Mouse (Mus musculus) right cerebral cortex, postnatal 25 days (tissue): ENCODE measurements around the gene Tsen2.

Experiments used
- DNase-seq: peaks from one replicate; pipeline ENCODE4 v3.0.0; 2022

Gene Tsen2

DNA sequence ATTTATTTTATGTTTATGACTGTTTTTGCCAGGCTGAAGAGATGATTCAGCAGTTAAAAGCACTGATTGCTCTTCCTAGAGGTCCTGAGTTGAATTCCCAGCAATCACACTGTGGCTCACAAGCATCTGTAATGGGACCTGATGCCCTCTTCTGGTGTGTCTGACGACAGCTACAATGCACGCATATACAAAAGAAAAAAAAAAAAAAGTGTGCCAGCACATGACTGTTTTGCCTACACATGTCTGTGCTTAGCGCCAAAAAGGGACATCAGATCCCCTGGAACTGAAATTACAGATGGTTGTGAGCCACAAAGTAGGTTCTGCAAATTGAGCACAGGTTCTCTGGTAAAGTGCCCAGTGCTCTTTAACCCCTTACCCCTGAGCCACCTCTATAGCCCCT lies 2.1 kb upstream of the Tsen2 start:
- no peak for DNase-seq

DNA sequence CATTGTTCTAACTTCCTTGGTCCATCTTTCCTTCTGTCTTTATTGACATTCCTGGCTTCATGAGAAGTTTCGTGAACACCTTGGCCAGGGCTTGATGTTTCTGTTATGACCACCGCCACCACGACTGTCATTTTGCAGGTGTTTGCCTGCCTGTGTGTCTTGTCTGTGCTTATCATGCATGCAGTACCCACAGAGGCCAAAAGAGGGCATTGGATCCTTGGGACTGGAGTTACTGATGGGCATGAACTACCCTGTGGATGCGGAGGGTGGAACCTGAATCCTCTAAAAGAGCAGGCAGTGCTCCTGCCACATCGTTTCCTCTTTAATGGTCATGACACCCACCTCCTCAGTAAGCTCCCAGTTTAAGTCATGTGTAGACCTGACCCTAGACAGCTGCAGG lies 1.8 kb downstream of the Tsen2 start:
- no peak for DNase-seq

DNA sequence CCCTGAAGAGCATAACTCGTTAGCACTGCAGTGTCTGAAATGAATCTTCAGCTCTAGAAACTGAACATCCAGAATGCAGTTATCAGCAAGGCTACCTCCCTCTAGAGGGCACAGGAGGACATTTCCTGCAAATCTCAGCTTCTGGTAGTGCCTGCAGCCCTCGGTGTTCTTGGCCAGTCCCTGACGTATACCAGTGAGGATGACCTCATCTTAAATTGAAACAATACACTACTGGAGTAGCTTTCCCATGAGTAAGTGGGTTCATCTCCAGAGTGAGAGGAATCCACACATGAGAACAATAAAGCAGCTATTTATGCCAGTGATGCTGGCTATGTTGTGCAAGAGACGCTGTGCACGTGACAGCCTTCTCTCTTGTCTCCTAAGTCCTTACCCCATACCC lies 11.0 kb downstream of the Tsen2 start:
- DNase-seq: no peak

DNA sequence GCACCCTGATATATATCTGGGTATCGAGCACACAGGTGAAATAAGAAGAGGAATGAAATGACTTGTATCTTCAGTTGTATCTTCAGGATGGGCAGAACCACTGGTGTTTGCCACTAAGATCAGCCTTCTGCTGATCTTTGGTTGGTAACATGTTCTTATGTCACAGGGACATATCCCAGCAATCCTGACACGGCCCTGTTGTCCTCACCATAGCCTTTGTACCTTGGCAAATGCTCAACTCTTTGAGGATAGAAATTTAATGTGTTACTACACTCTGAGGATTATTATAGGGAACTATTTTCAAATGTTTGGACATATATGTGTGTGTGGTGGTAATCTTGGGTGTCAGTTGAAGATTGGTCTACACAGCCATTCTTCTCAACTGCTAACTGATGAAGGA lies 13.7 kb downstream of the Tsen2 start:
- DNase-seq: no peak

DNA sequence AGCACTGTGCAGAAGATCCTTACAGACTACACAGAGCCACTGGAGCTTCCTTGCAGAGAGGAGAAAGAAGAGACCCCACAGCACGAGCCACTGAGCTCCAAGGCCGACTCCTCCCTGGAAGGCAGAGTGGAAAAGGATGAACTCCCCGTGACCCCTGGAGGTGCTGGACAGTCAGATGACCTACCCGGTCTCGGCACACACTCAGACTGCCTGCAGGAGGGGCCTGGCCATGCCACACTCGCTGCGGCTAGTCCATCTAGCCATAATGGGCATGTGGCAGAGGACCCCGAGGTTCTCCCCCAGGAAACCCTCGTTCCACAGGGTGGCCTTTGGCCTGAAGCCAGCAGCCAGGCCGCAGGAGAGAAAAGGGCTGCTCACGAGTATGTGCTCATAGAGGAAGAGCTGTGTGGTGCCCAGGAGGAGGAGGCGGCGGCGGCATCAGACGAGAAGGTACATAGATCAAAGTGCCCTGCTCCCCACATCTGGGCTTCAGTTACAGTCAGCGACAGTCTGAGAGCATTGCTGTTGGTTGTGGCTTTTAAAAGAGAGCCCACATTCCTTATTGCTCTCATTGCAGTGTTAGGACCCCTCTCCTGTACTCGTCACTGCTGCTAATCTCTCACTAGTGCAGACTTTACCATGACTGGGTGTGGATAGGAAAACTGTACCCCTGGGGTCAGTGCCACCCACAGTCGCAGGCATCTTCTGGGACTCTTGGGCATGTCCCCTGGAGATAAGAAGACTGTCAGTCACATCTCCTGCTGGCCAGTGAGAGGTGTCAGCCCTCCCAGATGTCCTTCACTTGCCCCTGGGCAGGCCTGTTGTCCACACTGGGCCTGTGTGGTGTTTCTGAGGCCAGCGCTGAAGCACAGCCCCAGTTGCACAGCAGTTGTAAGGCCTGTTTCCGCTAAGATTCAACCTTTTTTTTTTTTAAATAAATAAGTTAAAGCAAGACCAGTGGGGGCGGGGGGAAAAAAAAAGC lies 15.5 kb downstream of the Tsen2 start:
- DNase-seq: no peak

DNA sequence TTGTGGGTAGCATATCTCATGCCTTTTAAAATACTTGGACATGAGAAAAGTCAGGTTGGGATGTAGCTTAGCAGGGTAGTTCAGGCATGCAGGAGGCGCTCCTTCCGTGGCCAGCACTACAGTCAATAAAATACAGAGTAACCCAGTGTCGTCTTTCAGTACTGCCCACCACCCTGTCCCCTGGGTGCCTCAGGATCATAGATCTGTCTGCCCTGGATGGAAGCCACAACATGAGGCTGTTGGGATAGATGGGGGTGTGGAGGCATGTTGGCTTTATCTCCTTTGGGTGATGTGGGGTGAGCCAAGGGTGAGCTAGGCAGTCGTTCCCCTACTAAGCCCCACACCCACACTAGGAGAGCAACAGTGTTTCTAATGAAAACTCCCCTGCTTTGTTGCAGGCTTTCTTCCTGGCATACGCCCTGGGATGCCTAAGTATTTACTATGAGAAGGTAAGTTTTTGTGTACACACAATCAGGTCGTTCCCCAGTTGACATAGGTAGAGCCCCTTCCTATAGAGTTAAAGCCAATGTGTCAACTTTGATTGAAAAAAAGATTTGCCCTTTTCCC lies 21.1 kb downstream of the Tsen2 start:
- no peak for DNase-seq

DNA sequence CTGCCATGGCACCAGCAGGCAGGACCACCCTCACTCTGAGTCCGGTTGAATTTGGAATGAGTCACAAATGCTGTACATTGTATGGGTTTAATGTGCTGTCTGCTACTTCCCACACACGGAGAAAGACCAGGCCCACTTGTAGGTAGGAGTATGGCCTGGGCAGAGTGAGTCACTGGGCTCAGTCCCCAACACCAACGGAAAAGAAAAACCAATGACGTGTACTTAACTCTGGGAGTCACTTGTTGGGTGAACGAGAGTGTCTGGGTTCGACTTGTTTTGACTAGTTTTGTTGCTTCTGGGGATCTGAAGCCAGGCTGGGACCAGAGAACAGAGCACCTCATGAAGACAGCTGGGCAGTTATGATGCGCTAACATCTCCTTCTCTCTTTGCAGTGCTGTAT lies 29.7 kb downstream of the Tsen2 start:
- no peak for DNase-seq

DNA sequence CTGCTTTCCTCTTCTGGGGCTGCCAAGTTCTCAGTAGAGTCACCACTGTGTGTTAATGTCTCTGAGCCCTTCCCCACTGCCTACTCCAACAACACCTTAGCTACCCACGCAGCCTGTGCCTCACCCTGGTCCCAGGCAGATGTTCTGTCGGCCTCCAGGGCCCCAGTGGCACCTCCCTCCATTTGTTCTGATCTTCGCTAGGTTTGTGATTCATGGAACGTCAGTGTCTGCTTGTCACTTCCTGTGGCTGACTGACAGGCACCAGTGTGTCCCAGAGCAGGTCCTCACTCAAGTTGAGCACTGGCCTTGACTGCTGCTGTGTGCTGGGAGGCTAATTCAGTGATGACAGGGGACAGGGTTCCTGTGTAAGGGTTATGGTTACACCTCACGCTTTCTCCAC lies 32.9 kb downstream of the Tsen2 start:
- DNase-seq: no peak

DNA sequence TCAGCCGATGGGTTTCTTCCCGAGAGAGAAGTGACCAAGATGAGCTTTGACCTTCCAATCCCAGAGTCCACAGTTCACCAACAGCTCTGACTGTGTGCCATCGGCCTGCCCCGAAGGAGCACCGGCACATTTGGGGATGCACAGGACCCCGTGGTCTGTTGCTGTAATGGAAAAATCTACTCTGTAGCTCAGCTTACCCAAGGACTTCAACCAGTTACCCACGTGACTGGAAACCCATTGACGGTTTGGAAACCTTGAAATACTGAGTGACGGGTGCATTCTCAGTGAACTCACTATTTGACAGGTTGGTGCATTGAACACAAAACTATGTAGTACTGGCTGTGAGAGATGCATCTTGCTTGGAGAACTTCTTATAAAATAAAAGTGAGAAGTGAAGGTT lies 33.5 kb downstream of the Tsen2 start:
- no peak for DNase-seq

DNA sequence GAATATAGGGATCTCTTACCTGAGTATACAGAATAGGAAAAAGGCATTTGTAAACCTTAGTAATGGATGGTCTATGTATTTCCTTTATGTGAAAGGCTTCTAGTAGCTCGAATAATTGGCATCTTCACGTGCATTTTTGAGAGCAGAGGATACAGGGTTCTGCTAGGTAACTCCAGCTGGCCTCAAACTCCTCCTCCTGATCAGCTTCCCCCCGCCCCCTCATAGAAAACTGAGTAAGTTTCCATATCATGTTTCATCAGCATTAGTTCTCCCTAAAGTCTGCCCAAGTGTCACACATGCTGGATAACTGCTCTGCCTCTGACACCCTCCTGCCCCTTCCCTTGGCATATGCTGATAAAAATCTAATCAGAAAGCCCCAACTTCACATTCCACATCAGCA lies 36.3 kb downstream of the Tsen2 start:
- DNase-seq: no peak

DNA sequence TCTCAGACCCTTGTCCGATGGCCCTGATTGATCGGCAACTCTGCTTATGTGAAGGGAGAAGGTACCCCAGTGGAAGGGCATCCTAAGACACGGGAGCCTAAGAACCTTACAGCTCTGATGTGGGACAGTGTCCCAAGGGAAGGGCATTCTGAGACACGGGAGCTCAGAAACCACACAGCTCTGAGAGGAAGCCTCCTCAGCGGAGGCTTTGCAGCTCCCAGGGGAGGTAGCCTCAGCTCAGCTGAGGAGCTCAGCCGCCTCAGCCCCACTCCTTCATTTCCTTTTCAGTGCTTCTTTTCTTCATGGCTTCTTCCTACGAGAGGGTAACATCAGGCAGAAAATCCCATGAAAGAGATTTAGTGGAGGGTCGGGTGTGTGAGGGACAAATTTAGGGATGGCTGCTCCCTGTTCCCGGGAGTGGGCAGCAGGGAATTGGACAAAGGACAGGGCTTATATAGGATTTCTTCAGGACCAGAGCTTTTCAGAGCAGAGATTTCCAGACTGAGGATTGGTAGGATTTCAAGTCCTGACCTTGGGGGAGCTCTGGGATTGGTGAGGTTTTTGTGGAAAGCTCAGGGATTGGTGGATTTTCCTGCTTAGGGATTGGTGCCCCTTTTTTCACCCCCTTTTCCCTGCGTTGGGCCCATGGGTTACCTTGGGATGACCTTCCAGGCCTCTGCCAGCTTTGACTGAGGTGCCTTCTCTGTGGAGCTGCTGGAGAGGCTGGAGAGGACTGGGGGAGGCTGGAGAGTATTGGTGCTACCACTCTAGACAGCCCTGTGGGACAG lies 38.1 kb downstream of the Tsen2 start:
- no peak for DNase-seq

DNA sequence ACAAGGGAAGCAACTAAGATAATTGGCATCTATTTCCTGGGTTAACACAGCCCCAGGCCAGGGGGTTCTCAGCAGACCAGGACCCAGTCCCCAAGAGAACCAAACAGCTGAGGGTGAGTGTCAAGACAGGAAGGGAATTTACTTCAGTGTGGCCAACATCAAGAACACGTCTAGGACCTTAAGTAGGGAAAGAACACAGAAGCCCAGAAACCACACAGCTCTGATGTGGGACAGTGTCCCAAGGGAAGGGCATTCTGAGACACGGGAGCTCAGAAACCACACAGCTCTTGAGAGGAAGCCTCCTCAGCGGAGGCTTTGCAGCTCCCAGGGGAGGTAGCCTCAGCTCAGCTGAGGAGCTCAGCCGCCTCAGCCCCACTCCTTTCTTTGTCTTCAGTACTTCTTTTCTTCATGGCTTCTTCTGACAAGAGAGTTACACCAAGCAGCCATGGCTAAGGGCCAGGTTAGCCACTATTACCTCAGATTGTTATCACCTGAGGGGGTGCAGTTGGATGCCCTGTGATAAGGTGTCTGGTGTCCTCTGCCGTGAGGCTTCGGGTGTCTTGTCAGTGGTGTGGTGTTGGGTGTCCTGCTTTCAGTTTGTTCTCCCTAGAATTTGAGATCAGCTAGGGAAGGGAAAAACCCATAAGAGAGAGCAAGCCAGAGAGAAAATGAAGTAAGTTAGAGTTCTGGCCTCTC lies 39.1 kb downstream of the Tsen2 start:
- DNase-seq: no peak

DNA sequence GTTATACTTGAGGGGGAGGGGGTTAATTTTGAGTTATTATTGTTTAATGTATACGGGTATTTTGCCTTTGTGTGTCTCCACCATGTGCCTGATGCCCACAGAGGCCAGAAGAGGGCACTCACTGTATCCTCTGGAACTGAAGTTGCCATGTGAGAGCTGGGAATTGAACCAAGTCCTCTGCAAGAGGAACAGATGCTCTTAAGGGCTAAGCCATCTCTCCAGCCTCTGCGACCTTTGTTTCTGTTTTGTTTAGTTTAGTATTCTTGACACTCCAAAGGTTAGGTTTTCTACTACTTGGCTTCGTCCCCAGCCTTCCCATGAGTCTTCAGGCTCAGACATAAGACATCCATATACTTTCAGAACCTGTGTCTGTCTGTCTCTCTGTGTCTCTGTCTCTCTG lies 39.7 kb downstream of the Tsen2 start:
- DNase-seq: no peak

DNA sequence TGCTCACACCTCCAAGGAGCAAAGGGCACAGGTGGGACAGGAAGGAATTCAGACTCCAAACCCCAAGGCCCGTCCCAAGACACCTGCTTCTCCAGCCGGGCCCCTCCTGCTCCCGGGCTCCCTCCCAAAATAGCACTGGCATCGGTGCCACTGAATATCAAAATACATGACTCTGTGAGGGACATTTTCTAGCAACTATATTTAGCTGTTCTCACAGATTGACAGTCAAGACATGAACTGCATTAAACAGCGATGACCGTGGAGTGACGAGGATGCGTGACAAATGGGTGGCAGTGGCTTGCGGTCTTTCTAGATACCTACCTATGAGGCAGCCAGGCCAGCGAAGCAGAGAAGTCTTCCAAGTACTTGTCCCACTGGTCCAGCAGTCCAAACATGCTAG lies 41.9 kb downstream of the Tsen2 start:
- no peak for DNase-seq

DNA sequence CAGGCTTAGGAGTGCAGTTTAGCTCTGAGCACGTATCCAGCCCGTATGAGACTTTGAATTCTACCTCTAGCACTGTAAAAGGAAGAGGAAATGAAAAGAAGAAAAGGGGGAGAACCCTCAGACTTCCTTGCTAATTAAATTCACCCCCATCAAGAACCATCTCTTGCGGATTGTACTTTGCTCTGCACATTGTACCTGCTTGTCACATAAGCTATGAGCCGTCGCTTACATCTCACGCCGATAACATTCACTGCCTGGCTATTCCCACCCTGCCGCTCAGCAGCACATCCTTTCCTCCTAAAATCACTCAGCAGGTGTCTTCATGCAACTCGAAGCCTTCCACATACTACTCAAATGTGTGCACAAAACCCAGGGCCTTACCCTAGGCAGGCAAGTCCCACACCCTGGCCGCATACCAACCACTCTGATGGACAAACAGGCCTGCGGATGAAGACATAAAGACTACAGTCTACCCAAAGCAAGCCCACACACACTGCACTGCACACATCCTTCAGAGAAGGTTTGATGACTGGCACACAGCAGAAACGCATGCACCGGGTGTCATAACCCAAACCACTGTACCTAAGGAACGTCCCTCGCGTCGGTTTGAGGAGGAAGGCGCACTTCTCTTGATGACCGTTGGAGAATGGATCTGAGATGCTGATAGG lies 47.4 kb downstream of the Tsen2 start:
- DNase-seq: no peak

DNA sequence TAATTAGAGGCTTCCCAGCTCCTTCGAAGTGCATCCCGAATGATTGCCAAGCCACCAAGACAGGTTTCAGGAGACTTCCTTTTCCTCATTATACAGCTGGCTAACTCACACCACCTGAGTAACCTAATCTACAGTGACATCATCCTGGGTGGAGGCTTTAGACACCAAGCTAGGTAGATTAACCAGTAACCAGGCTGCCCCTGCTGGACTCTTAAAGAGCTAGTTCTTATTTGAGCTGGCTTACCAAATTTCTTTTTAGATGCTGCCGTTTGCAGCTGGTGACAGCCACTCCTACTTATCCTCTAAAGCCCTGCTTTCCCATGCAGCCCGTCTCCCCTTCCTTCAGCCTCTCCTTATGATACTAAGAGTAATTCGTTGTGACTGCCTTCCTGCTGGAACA lies 48.0 kb downstream of the Tsen2 start, which contains the start of gene Mkrn2os:
Gene Mkrn2os (minus strand): TSS at position 119 of the 400 bp plus-strand sequence.
- DNase-seq: no peak

DNA sequence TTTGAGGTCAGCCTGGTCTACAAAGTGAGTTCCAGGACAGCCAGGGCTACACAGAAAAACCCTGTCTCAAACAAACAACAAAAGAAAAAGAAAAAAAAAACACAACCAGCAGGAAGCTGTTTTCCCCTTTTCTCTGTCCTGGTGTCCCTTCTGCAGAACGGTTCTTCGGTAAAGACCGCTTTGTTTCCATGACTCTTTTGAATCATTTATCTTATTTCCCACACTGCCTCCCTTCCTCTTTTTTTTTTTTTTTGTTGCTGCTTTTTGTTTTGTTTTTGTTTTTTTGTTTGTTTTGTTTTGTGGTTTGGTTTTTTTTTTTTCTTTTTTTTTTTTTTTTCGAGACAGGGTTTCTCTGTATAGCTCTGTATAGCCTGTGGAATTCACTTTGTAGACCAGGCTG lies 48.8 kb downstream of the Tsen2 start:
- DNase-seq: no peak

DNA sequence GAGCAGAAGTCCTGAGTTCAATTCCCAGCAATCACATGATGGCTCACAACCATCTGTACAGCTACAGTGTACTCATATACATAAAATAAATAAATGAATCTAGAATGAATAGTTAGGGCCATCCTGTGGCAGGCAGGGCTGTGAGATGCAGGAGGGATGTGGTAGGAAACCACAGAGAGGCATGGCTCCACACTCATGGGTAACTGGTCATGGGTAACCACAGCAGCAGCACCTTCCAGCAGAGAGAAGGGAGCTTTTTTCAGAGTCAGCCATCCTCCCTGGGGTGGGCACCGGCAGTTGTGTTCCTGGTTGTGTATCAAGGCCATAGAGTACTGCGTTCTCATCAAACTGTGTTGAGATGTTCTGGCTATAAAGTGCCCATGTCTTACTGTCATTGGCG lies 50.0 kb downstream of the Tsen2 start:
- DNase-seq: no peak

DNA sequence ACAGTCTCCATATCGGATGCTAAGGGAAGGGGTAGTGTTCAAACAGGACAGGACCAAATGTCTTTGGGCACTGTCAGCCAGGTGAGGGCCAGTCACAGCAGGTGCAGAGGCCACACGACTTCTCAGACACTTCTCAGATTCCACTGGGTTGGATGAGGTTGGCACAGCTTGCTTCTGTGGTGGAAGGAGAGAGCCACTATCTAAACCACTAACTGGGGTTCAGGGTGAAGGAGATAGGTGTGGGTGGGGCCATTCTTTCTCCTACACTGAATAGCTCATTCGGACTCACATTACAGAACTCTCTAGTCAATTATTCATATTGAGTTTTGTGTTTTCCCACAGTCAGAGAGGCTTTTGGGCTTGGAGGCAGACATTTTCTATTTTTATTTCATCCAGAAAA lies 51.2 kb downstream of the Tsen2 start:
- no peak for DNase-seq

DNA sequence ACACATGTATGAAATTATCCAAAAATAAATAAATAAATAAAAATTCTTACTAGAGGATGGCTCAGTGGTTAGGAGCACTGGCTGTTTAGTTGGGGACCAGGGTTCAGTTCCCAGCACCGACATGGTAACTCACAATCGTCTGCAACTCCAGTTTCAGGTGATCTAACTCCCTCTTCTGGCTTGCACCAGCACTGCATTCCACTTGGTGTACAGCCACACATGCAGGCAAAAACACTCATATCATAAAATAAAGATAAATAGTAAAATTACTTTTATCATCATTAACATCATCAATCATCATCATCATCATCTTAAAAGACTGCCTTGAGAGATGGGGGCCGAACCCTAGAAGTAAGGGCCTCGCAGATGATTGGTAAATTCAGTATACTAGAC lies 56.9 kb downstream of the Tsen2 start:
- DNase-seq: no peak

DNA sequence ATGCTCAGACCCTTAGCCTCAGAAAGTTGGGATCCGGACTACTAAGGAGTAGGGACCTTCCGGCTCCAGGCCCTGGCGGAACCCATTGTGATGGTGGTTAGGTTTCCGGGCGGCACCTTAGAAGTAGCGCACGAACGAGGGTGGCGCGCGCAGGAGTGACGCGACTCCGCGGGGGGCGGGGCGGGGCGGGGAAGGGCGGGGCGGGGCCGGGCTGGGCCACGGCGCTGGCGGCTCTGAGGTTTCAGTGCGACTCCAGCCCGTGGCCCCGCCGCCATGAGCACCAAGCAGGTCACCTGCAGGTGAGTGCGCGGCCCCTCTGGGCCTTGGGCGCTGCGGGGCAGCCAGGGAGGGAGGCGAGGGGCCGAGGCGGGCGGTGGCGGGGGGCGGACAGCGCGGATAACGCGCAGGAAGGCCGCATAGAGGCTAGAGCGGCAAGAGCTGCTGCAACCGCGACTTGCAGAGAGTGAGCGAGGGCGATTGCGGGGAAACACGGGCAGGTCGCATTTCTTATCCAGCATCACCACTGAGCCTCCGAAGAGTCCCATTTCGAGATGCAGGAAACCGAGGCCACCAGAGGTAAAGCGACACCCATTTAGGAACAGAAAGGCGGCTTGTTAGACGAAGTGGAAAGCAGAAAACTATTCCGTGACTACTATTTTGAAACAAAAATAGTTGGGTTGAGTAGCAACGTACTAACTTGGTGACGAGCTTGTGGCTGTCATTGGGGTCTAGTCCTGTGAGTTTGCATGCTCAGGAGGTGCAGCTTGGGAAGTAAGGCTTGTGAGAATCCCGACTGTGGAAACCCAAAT lies 57.5 kb downstream of the Tsen2 start, which contains the start of gene Mkrn2:
Gene Mkrn2 (plus strand): TSS at position 188 of the 809 bp plus-strand sequence.
- peak; percentile 78 for DNase-seq

DNA sequence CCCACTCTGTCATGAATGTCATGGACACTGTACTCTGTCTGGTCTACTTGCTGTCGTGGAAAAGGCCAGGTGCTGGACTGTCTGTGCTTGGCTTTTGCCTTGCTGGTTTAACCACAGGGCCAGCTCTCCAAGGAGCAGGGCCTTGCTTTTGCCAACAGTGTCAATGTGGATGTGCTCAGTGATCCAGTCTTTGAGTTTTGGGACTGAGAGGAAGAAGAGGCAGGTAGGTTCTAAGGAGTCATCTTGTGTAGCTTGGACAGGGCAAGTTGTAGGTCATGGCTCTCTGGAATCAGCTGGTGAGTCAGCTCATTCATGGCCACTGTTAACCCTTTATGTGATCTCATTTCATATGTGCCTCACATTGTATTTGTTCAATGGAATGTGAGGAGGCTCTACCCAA lies 62.0 kb downstream of the Tsen2 start:
- DNase-seq: no peak
